Mouse (Mus musculus) ovary, postnatal 36 days (tissue): ENCODE data around the gene Ror1.

Source experiments
- DNase-seq: peaks from one replicate; pipeline ENCODE4 v3.0.0; 2022; ENCODE audit warnings: low spot score, mixed read lengths

The Ror1 gene

GRCm38 (mm10) chr4:100391021-100391420, 295.4 kb downstream of the Ror1 start:
- DNase-seq, result no peak

GRCm38 (mm10) chr4:100393374-100394061, 297.9 kb downstream of the Ror1 start:
- DNase-seq, result no peak

GRCm38 (mm10) chr4:100395407-100395806, 299.8 kb downstream of the Ror1 start:
- DNase-seq, result no peak

- DNase-seq, result no peak
Measured at GRCm38 (mm10) chr4:100398079-100398478, 302.5 kb downstream of the Ror1 start.

GRCm38 (mm10) chr4:100401078-100401477, 305.5 kb downstream of the Ror1 start:
- DNase-seq, result no peak

GRCm38 (mm10) chr4:100401581-100402470, 306.2 kb downstream of the Ror1 start:
- DNase-seq, result no peak

- peak; percentile 73 for DNase-seq
Measured at GRCm38 (mm10) chr4:100407261-100407874, 311.8 kb downstream of the Ror1 start.

GRCm38 (mm10) chr4:100409521-100409920, 313.9 kb downstream of the Ror1 start:
- DNase-seq, result no peak

GRCm38 (mm10) chr4:100411841-100412539, 316.4 kb downstream of the Ror1 start:
- no peak for DNase-seq

- no peak for DNase-seq
Measured at GRCm38 (mm10) chr4:100422756-100423155, 327.2 kb downstream of the Ror1 start.

GRCm38 (mm10) chr4:100426101-100426500, 330.5 kb downstream of the Ror1 start:
- no peak for DNase-seq

GRCm38 (mm10) chr4:100429371-100429900, 333.8 kb downstream of the Ror1 start:
- no peak for DNase-seq

- DNase-seq, result no peak
Measured at GRCm38 (mm10) chr4:100435281-100436168, 339.9 kb downstream of the Ror1 start.

GRCm38 (mm10) chr4:100436169-100436547, 340.6 kb downstream of the Ror1 start:
- no peak for DNase-seq

- DNase-seq, result no peak
Measured at GRCm38 (mm10) chr4:100446897-100447296, 351.3 kb downstream of the Ror1 start.

GRCm38 (mm10) chr4:100462493-100463120, 367.0 kb downstream of the Ror1 start:
- no peak for DNase-seq

GRCm38 (mm10) chr4:100478592-100479321, 383.2 kb downstream of the Ror1 start, which contains the start of gene Ube2u:
Gene Ube2u, plus strand, starts transcription at chr4:100478849.
- peak; percentile 57 for DNase-seq

GRCm38 (mm10) chr4:100488447-100488846, 392.9 kb downstream of the Ror1 start:
- DNase-seq, result no peak
